Mouse (Mus musculus): ENCODE results near the gene Manbal.

DNA sequence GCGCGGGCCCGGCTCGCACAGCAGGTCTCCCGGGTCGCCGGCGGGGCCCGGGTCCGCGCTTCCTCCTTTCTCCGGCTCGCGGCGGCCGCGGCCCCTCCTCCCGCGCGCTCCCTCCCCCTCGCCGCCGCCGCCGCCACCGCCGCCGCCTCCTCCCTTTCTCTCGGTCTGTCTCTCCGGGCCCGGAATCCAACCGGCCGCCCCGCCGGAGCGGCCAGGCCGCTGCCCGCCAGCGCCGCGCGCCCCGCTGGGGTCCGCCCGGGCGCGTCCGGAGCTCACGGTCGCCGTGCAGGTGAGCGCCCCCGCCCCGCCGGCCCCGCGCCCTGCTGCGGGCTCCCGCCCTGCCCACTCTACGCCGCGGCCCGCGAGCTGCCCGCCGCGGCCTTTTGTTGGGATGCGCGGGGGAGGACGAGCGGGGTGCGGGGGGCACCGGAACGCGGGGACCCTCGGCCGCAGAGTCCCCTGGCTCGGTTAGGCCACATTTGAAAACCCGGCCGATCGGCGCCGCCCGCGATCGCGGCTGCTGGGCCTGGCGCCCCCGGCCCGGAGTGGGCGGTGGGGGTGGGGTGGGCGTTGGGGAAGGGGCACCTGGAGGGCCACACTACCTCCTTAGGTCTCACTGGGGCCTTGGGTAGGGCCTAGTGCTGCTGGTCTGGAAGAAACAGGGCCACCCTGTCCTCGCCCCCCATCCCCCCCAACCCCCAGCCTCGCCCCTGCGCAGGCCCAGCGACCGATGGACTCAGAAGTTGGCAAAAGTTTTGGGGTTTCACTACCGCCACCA lies 56.9 kb downstream of the Manbal start:
- TF ChIP-seq TCF12 (IDR thresholded peaks at IDR 0.05; ENCODE audit: insufficient read depth, poor library complexity, severe bottlenecking) (no peak), USF1 (IDR thresholded peaks at IDR 0.05; ENCODE audit: low read depth) (no peak), CEBPB (IDR thresholded peaks at IDR 0.05; ENCODE audit: insufficient read depth, poor library complexity, severe bottlenecking) (no peak), SRF (IDR thresholded peaks at IDR 0.05; ENCODE audit: control insufficient read depth, insufficient read length, low read depth) (no peak), MYOG (IDR thresholded peaks at IDR 0.05; ENCODE audit: control insufficient read depth in 1 of 3, insufficient read depth in 1 of 3, insufficient read length in 2 of 3, low read depth in 2 of 3) (no peak), POLR2A (IDR thresholded peaks at IDR 0.05; ENCODE audit: insufficient read length, low read depth) (no peak), MAX (IDR thresholded peaks at IDR 0.05; ENCODE audit: low read depth) (no peak), POLR2AphosphoS2 (IDR thresholded peaks at IDR 0.05; ENCODE audit: insufficient read length, low read depth) (no peak), E2F4 (IDR thresholded peaks at IDR 0.05; ENCODE audit: insufficient read depth) (no peak), MYOD1 (IDR thresholded peaks at IDR 0.05; ENCODE audit: control insufficient read depth in 1 of 3, insufficient read length in 2 of 3, low read depth in 2 of 3) (no peak)
